Mouse (Mus musculus) MEL (cell line): ENCODE data around the gene Nrcam. TPM values are rescaled to one million over a fixed set of nuclear protein-coding genes. Genes with fewer than 3 reads are reported as not detected.

Experiments used
- DNase-seq: peaks from one replicate; pipeline ENCODE4 v3.0.0; 2011; ENCODE audit warnings: low read depth, low spot score
- H3K27ac ChIP-seq: 2 replicates; pipeline ENCODE4 v1.5.1; 2012; ENCODE audit warnings: low read depth, mild to moderate bottlenecking, control low read depth, low read length, moderate library complexity; ENCODE audit not compliant: control insufficient read depth
- H3K27me3 ChIP-seq, 2 experiments: fragments of 150-350 bp in 1 of 2; sonication (generic) in 1 of 2; 2 replicates each; pipeline ENCODE4 v1.6.1; 2012; ENCODE audit warnings: low read length in 2 of 2, mild to moderate bottlenecking in 2 of 2, improper control_type of control experiment in 1 of 2, moderate library complexity in 1 of 2; ENCODE audit not compliant: insufficient read depth in 2 of 2, control insufficient read depth in 1 of 2
- H3K36me3 ChIP-seq, 2 experiments: 2 replicates each; pipeline ENCODE4 v1.6.1; 2012 to 2014; ENCODE audit warnings: low read length in 2 of 2, improper control_type of control experiment in 1 of 2, inconsistent platforms in 1 of 2, mild to moderate bottlenecking in 1 of 2; ENCODE audit not compliant: insufficient read depth in 2 of 2, control insufficient read depth in 1 of 2
- H3K4me1 ChIP-seq, 2 experiments: fragments of 150-350 bp in 1 of 2; sonication (generic) in 1 of 2; 2 replicates each; pipeline ENCODE4 v1.6.1; 2012; ENCODE audit warnings: low read length in 2 of 2, improper control_type of control experiment in 1 of 2, mild to moderate bottlenecking in 1 of 2; ENCODE audit not compliant: insufficient read depth in 2 of 2, control insufficient read depth in 1 of 2
- H3K4me3 ChIP-seq, 2 experiments: fragments of 150-350 bp in 1 of 2; sonication (generic) in 1 of 2; 2 replicates each; pipeline ENCODE4 v1.5.1; 2012; ENCODE audit warnings: low read depth in 2 of 2, low read length in 2 of 2, mild to moderate bottlenecking in 2 of 2, moderate library complexity in 2 of 2, control low read depth in 1 of 2, improper control_type of control experiment in 1 of 2; ENCODE audit not compliant: control insufficient read depth in 1 of 2, insufficient read depth in 1 of 2
- H3K79me2 ChIP-seq: 2 replicates; pipeline ENCODE4 v1.6.1; 2012; ENCODE audit warnings: mild to moderate bottlenecking, low read length, moderate library complexity; ENCODE audit not compliant: control insufficient read depth, poor library complexity, insufficient read depth
- H3K9ac ChIP-seq: 2 replicates; pipeline ENCODE4 v1.6.1; 2012; ENCODE audit warnings: low read depth, mild to moderate bottlenecking, control low read depth, low read length, moderate library complexity; ENCODE audit not compliant: control insufficient read depth, poor library complexity, severe bottlenecking
- H3K9me3 ChIP-seq: fragments of 150-350 bp; sonication (generic); replicated peaks from 2 replicates; pipeline ENCODE4 v1.6.1; 2012; ENCODE audit warnings: mild to moderate bottlenecking, low read length, improper control_type of control experiment, moderate library complexity; ENCODE audit not compliant: insufficient read depth
- BHLHE40 ChIP-seq: IDR thresholded peaks from 2 replicates; pipeline ENCODE4 v1.6.1; 2012; ENCODE audit warnings: low read depth, mild to moderate bottlenecking, inconsistent platforms, low read length, improper control_type of control experiment, borderline replicate concordance
- CHD1 ChIP-seq: IDR thresholded peaks from 2 replicates; pipeline ENCODE4 v1.6.1; 2012; ENCODE audit warnings: low read depth, mild to moderate bottlenecking, inconsistent platforms, low read length, improper control_type of control experiment
- CTCF ChIP-seq, 3 experiments: IDR thresholded peaks in 2 of 3; conservative IDR thresholded peaks in 1 of 3; 2 replicates each; pipeline ENCODE4 v1.5.1; 2011 to 2012; ENCODE audit warnings: low read length in 3 of 3, low read depth in 2 of 3, mild to moderate bottlenecking in 2 of 3, improper control_type of control experiment in 1 of 3, inconsistent platforms in 1 of 3, mixed read lengths in 1 of 3, moderate library complexity in 1 of 3; ENCODE audit not compliant: control insufficient read depth in 1 of 3, insufficient read depth in 1 of 3, poor library complexity in 1 of 3, severe bottlenecking in 1 of 3
- EP300 ChIP-seq, 2 experiments: IDR thresholded peaks; 2 replicates each; pipeline ENCODE4 v1.6.1; 2011; ENCODE audit warnings: improper control_type of control experiment in 2 of 2, low read length in 2 of 2, low read depth in 1 of 2, mild to moderate bottlenecking in 1 of 2
- ETS1 ChIP-seq: IDR thresholded peaks from 2 replicates; pipeline ENCODE4 v1.6.1; 2012; ENCODE audit warnings: low read depth, mild to moderate bottlenecking, inconsistent platforms, low read length, improper control_type of control experiment, moderate library complexity
- GATA1 ChIP-seq: IDR thresholded peaks from 2 replicates; pipeline ENCODE4 v1.6.1; 2011; ENCODE audit warnings: low read depth, low read length, improper control_type of control experiment
- JUND ChIP-seq: IDR thresholded peaks from 2 replicates; pipeline ENCODE4 v1.6.1; 2011; ENCODE audit warnings: low read depth, mild to moderate bottlenecking, improper control_type of control experiment, low read length
- KAT2A ChIP-seq: conservative IDR thresholded peaks from 2 replicates; pipeline ENCODE4 v1.6.1; 2012; ENCODE audit warnings: low read depth, low read length, improper control_type of control experiment, inconsistent platforms
- MXI1 ChIP-seq: IDR thresholded peaks from 2 replicates; pipeline ENCODE4 v1.6.1; 2011; ENCODE audit warnings: mild to moderate bottlenecking, low read depth, low read length, improper control_type of control experiment
- MYC ChIP-seq: IDR thresholded peaks from 2 replicates; pipeline ENCODE4 v1.6.1; 2011; ENCODE audit warnings: low read depth, mild to moderate bottlenecking, low read length, improper control_type of control experiment, moderate library complexity
- NELFE ChIP-seq: IDR thresholded peaks from 2 replicates; pipeline ENCODE4 v1.6.1; 2011; ENCODE audit warnings: low read depth, low read length, improper control_type of control experiment
- POLR2A ChIP-seq, 2 experiments: IDR thresholded peaks; 2 replicates each; pipeline ENCODE4 v1.6.1; 2011 to 2012; ENCODE audit warnings: low read length in 2 of 2, mild to moderate bottlenecking in 2 of 2, control low read depth in 1 of 2, improper control_type of control experiment in 1 of 2, low read depth in 1 of 2, moderate library complexity in 1 of 2; ENCODE audit not compliant: control insufficient read depth in 1 of 2, insufficient read depth in 1 of 2, poor library complexity in 1 of 2
- POLR2AphosphoS2 ChIP-seq: IDR thresholded peaks from 2 replicates; pipeline ENCODE4 v1.6.1; 2011; ENCODE audit warnings: low read length, improper control_type of control experiment
- POLR2AphosphoS5 ChIP-seq: IDR thresholded peaks from 2 replicates; pipeline ENCODE4 v1.6.1; 2012; ENCODE audit warnings: low read depth, borderline replicate concordance, mild to moderate bottlenecking, inconsistent platforms, low read length, moderate library complexity, mixed read lengths
- RAD21 ChIP-seq: IDR thresholded peaks from 2 replicates; pipeline ENCODE4 v1.6.1; 2011; ENCODE audit warnings: mild to moderate bottlenecking, low read depth, low read length, improper control_type of control experiment
- RCOR1 ChIP-seq: IDR thresholded peaks from 2 replicates; pipeline ENCODE4 v1.6.1; 2012; ENCODE audit warnings: low read depth, mild to moderate bottlenecking, inconsistent platforms, low read length, improper control_type of control experiment
- SIN3A ChIP-seq: IDR thresholded peaks from 2 replicates; pipeline ENCODE4 v1.6.1; 2012; ENCODE audit warnings: low read length, improper control_type of control experiment, inconsistent platforms
- SMC3 ChIP-seq: IDR thresholded peaks from 2 replicates; pipeline ENCODE4 v1.6.1; 2011; ENCODE audit warnings: low read depth, low read length, improper control_type of control experiment
- TAL1 ChIP-seq: IDR thresholded peaks from 2 replicates; pipeline ENCODE4 v1.6.1; 2012; ENCODE audit warnings: mild to moderate bottlenecking, inconsistent platforms, low read length, moderate library complexity, mixed read lengths
- UBTF ChIP-seq: IDR thresholded peaks from 2 replicates; pipeline ENCODE4 v1.6.1; 2012; ENCODE audit warnings: low read depth, mild to moderate bottlenecking, inconsistent platforms, low read length, improper control_type of control experiment, moderate library complexity, borderline replicate concordance; ENCODE audit not compliant: insufficient read depth
- USF1 ChIP-seq: IDR thresholded peaks from 2 replicates; pipeline ENCODE4 v1.6.1; 2014; ENCODE audit warnings: low read depth, mild to moderate bottlenecking, inconsistent platforms, low read length, improper control_type of control experiment, moderate library complexity
- ZKSCAN1 ChIP-seq: IDR thresholded peaks from 2 replicates; pipeline ENCODE4 v1.6.1; 2012; ENCODE audit warnings: low read depth, mild to moderate bottlenecking, inconsistent platforms, low read length, improper control_type of control experiment, moderate library complexity
- ZNF384 ChIP-seq: IDR thresholded peaks from 2 replicates; pipeline ENCODE4 v1.6.1; 2012; ENCODE audit warnings: low read depth, mild to moderate bottlenecking, inconsistent platforms, low read length, improper control_type of control experiment
- polyA plus RNA-seq, 2 experiments: library from polyadenylated mRNA; stranded (reverse) in 1 of 2; unstranded in 1 of 2; fragments of >175 nt in 1 of 2; fragments of >200 nt in 1 of 2; gene quantifications; 2 replicates each; pipeline versions ENCODE4 v1.2.1 to v1.2.4; 2012; ENCODE audit warnings: low replicate concordance in 2 of 2, low read depth in 1 of 2; ENCODE audit not compliant: insufficient read length in 2 of 2, insufficient read depth in 1 of 2, missing spikeins in 1 of 2
- total RNA-seq: library from RNA; depleted of rRNA; stranded (reverse); fragments of 300-350 nt; gene quantifications from 2 replicates; pipeline ENCODE4 v1.2.3, GENCODE M21; 2012

Nrcam gene
- total and polyA plus RNA-seq, 3 experiments, result not detected

DNA sequence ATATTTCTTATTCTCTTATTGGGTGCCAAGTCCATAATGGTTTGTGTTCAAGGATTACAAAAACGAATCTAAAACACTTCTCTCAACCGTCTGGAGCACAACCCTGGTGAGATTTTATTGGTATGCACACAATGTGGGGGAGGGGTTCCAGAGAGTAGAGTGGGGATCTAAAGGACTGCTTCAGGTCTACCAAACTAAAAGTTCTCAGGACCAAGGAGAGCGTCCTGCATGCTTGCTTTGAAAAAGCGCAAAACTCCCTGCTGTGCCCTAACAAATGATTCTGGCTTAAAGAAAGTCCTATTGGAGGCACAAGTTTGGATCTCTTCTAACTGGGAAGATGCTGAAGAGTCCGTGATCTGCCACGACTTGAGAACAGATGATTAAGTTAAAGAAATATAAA, 96.4 kb downstream of the Nrcam start:
- no peak overlapping the region for H3K4me3 ChIP-seq
- peak; percentile 23; the same call in 1 of the 2 replicates for TF ChIP-seq MXI1
- TF ChIP-seq RAD21, result no peak
- no peak for TF ChIP-seq SMC3
- TF ChIP-seq, all 39 proteins: peak for 1
- peak; percentile 15 for DNase-seq

DNA sequence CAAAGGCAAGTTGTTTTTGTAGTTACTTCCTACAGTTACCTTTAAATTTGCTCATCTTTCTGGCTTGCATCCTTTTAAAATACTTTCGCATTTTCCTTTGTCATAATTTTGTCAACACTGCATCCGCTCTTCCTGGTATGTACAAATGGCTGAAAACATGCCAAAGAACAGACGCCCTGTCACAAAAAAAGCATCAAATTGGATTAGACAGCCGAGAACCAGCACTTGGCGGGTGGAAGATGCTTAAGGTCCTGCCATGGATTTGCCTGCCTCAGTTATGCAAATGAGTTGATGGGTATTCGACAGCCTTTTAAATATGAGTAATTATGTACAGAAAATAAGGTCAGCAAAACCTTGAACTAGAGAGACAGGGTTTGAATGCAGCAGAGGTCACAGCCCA, 101.7 kb downstream of the Nrcam start:
- TF ChIP-seq ETS1 (no peak), KAT2A (no peak), NELFE (no peak), UBTF (no peak), USF1 (no peak), POLR2A (IDR thresholded peaks at IDR 0.05; ENCODE audit: control insufficient read depth in 1 of 2, insufficient read depth in 1 of 2, low read depth in 1 of 2, low read length in 2 of 2, poor library complexity in 1 of 2) (no peak), EP300 (IDR thresholded peaks at IDR 0.05; ENCODE audit: low read depth in 1 of 2, low read length in 2 of 2) (no peak), RCOR1 (no peak), JUND (no peak), SIN3A (no peak), CTCF (IDR thresholded peaks at IDR 0.05 in 2 of 3, conservative IDR thresholded peaks at IDR 0.05 in 1 of 3; ENCODE audit: control insufficient read depth in 1 of 3, insufficient read depth in 1 of 3, low read depth in 2 of 3, low read length in 3 of 3, poor library complexity in 1 of 3, severe bottlenecking in 1 of 3) (no peak), ZKSCAN1 (no peak), CHD1 (no peak), MYC (no peak)
- TF ChIP-seq, all 39 proteins: peak for 0
- Histone ChIP-seq H3K79me2 (no peaks in the 10 kb centered on the region), H3K4me3 (no peak overlapping the region), H3K27ac (no peak overlapping the region), H3K4me1 (no peaks in the 10 kb centered on the region), H3K27me3 (no peaks in the 10 kb centered on the region), H3K9ac (no peak overlapping the region), H3K36me3 (no peaks in the 10 kb centered on the region), H3K9me3 (no peaks in the 10 kb centered on the region)
- no peak for DNase-seq

More for the DNA sequence above, 96.4 kb downstream of the Nrcam start:
- Histone ChIP-seq H3K79me2 (no peaks in the 10 kb centered on the region), H3K27me3 (no peaks in the 10 kb centered on the region), H3K9me3 (no peaks in the 10 kb centered on the region), H3K36me3 (no peaks in the 10 kb centered on the region), H3K9ac (no peak overlapping the region), H3K27ac (no peak overlapping the region), H3K4me1 (no peaks in the 10 kb centered on the region)

- H3K4me1 ChIP-seq, result no peaks in the 10 kb centered on the region
- TF ChIP-seq POLR2A (IDR thresholded peaks at IDR 0.05; ENCODE audit: control insufficient read depth in 1 of 2, insufficient read depth in 1 of 2, low read depth in 1 of 2, low read length in 2 of 2, poor library complexity in 1 of 2), result no peak
- TF ChIP-seq TAL1, result no peak
- no peak for TF ChIP-seq GATA1
- no peak for TF ChIP-seq POLR2AphosphoS5
- no peak for TF ChIP-seq POLR2AphosphoS2
- no peak for TF ChIP-seq CHD1
- no peak for TF ChIP-seq SMC3
- TF ChIP-seq ZNF384, result no peak
- no peak for TF ChIP-seq BHLHE40
- TF ChIP-seq, all 39 proteins: peak for 0
- no peak for DNase-seq
- Histone ChIP-seq H3K79me2 (no peaks in the 10 kb centered on the region), H3K4me3 (no peak overlapping the region), H3K9ac (no peak overlapping the region), H3K36me3 (no peaks in the 10 kb centered on the region), H3K9me3 (no peaks in the 10 kb centered on the region), H3K27ac (no peak overlapping the region), H3K27me3 (no peaks in the 10 kb centered on the region)
Measured at GRCm38 (mm10) chr12:44430996-44431395, 102.3 kb downstream of the Nrcam start.
